Mouse (Mus musculus) lung, postnatal 0 days (tissue): ENCODE data around the gene Med10. TPM values are rescaled to one million over a fixed set of nuclear protein-coding genes. Genes with fewer than 3 reads are reported as not detected.

Source experiments
- ATAC-seq: fragments of 200-750 bp; cut with Nextera tagmentation; 2 replicates; pipeline ENCODE4 v1.8.0; 2017; ENCODE audit warnings: moderate library complexity
- DNase-seq: peaks from one replicate; pipeline ENCODE4 v3.0.0-alpha.2; 2016; ENCODE audit warnings: low spot score
- H3K27ac ChIP-seq: fragments of 300-500 bp; sonication (generic); 2 replicates; pipeline ENCODE4 v1.5.1; 2014; ENCODE audit warnings: antibody characterized with exemption, mild to moderate bottlenecking, low read length, mixed read lengths
- H3K27me3 ChIP-seq: fragments of 300-500 bp; sonication (generic); replicated peaks from 2 replicates; pipeline ENCODE4 v1.6.1; 2014; ENCODE audit warnings: low read length, mixed read lengths; ENCODE audit not compliant: insufficient read depth
- H3K36me3 ChIP-seq: fragments of 300-500 bp; sonication (generic); 2 replicates; pipeline ENCODE4 v1.6.1; 2014; ENCODE audit warnings: low read length, mixed read lengths; ENCODE audit not compliant: insufficient read depth
- H3K4me1 ChIP-seq: fragments of 300-500 bp; sonication (generic); 2 replicates; pipeline ENCODE4 v1.6.1; 2014; ENCODE audit warnings: antibody characterized with exemption, low read depth, low read length, mixed read lengths; ENCODE audit not compliant: insufficient read depth
- H3K4me2 ChIP-seq: fragments of 300-500 bp; sonication (generic); replicated peaks from 2 replicates; pipeline ENCODE4 v1.6.1; 2014; ENCODE audit warnings: low read depth, mild to moderate bottlenecking, low read length, moderate library complexity, mixed read lengths
- H3K4me3 ChIP-seq: fragments of 300-500 bp; sonication (generic); 2 replicates; pipeline ENCODE4 v1.5.1; 2014; ENCODE audit warnings: low read depth, low read length
- H3K9ac ChIP-seq: fragments of 300-500 bp; sonication (generic); replicated peaks from 2 replicates; pipeline ENCODE4 v1.6.1; 2014; ENCODE audit warnings: low read depth, mild to moderate bottlenecking
- H3K9me3 ChIP-seq: fragments of 300-500 bp; sonication (generic); 2 replicates; pipeline ENCODE4 v1.6.1; 2016; ENCODE audit warnings: low read length, mixed read lengths
- CTCF ChIP-seq: IDR thresholded peaks from 2 replicates; pipeline ENCODE4 v1.5.1; 2016; ENCODE audit warnings: antibody characterized with exemption, mild to moderate bottlenecking
- EP300 ChIP-seq: IDR thresholded peaks from 2 replicates; pipeline ENCODE4 v1.6.1; 2016; ENCODE audit warnings: antibody characterized with exemption, mild to moderate bottlenecking, control low read depth
- WGBS: fragments of 180-500 bp; shearing (Covaris S2); extraction: QIAGEN DNeasy Blood & Tissue Kit; methylation state at CpG from one replicate; pipeline ENCODE4 v1.1.7; 2014; 5-methylcytosine and 5-hydroxymethylcytosine counted together
- polyA plus RNA-seq: library from polyadenylated mRNA; unstranded; fragments of >200 nt; fragmentation: Nextera tagmentation; extraction: Ambion mirVana; gene quantifications from 2 replicates; pipeline ENCODE4 v1.2.1, GENCODE M21; 2015

Med10 gene
- polyA plus RNA-seq, 1 experiment from 2014 or later: 101 TPM

- Histone ChIP-seq H3K9me3 (no peaks in the 10 kb centered on the region), H3K27me3 (no peaks in the 10 kb centered on the region), H3K9ac (no peak overlapping the region), H3K4me3 (no peak overlapping the region), H3K27ac (no peak overlapping the region), H3K4me1 (no peaks in the 10 kb centered on the region), H3K36me3 (no peaks in the 10 kb centered on the region), H3K4me2 (no peak overlapping the region)
- ATAC-seq (no peak), DNase-seq (no peak)
- WGBS: 89% methylated on average over 1 of the region's 1 CpGs
- TF ChIP-seq EP300: no peak
- no peak for TF ChIP-seq CTCF
Measured at GRCm38 (mm10) chr13:69849579-69849978, 47.4 kb downstream of the Med10 start.

GRCm38 (mm10) chr13:69852313-69852712 lies 50.1 kb downstream of the Med10 start:
- Histone ChIP-seq H3K27ac (no peak overlapping the region), H3K9ac (no peak overlapping the region), H3K9me3 (no peaks in the 10 kb centered on the region), H3K4me1 (no peaks in the 10 kb centered on the region), H3K36me3 (no peaks in the 10 kb centered on the region), H3K27me3 (no peaks in the 10 kb centered on the region), H3K4me2 (no peak overlapping the region), H3K4me3 (no peak overlapping the region)
- ATAC-seq: no peak
- DNase-seq: no peak
- TF ChIP-seq CTCF (no peak), EP300 (no peak)
- 59% methylated on average over 5 of the region's 5 CpGs for WGBS

- Histone ChIP-seq H3K27me3 (no peaks in the 10 kb centered on the region), H3K9me3 (no peaks in the 10 kb centered on the region), H3K27ac (no peak overlapping the region), H3K4me3 (no peak overlapping the region), H3K9ac (no peak overlapping the region), H3K36me3 (no peaks in the 10 kb centered on the region), H3K4me2 (no peak overlapping the region), H3K4me1 (no peaks in the 10 kb centered on the region)
- WGBS: 65% methylated on average over 5 of the region's 5 CpGs
- no peak for ATAC-seq
- TF ChIP-seq CTCF (no peak), EP300 (no peak)
- DNase-seq: no peak
Measured at GRCm38 (mm10) chr13:69853425-69854043, 51.3 kb downstream of the Med10 start.

- Histone ChIP-seq H3K9me3 (no peaks in the 10 kb centered on the region), H3K9ac (no peak overlapping the region), H3K4me2 (no peak overlapping the region), H3K4me1 (no peaks in the 10 kb centered on the region), H3K27me3 (no peaks in the 10 kb centered on the region), H3K36me3 (no peaks in the 10 kb centered on the region), H3K27ac (no peak overlapping the region), H3K4me3 (no peak overlapping the region)
- TF ChIP-seq EP300 (no peak), CTCF (no peak)
- no peak for ATAC-seq
- 86% methylated on average over 1 of the region's 1 CpGs for WGBS
- DNase-seq: no peak
Measured at GRCm38 (mm10) chr13:69855941-69856340, 53.7 kb downstream of the Med10 start.

- ATAC-seq (no peak), DNase-seq (no peak)
- 92% methylated on average over 4 of the region's 4 CpGs for WGBS
- Histone ChIP-seq H3K9ac (no peak overlapping the region), H3K9me3 (no peaks in the 10 kb centered on the region), H3K36me3 (no peaks in the 10 kb centered on the region), H3K4me2 (no peak overlapping the region), H3K4me1 (no peaks in the 10 kb centered on the region), H3K4me3 (no peak overlapping the region), H3K27ac (no peak overlapping the region), H3K27me3 (no peaks in the 10 kb centered on the region)
- no peak for TF ChIP-seq CTCF
- TF ChIP-seq EP300: no peak
Measured at GRCm38 (mm10) chr13:69862276-69862675, 60.1 kb downstream of the Med10 start.

GRCm38 (mm10) chr13:69864911-69865310 lies 62.7 kb downstream of the Med10 start:
- Histone ChIP-seq H3K27ac (no peak overlapping the region), H3K4me3 (no peak overlapping the region), H3K4me1 (no peaks in the 10 kb centered on the region), H3K27me3 (no peaks in the 10 kb centered on the region), H3K36me3 (no peaks in the 10 kb centered on the region), H3K9ac (no peak overlapping the region), H3K9me3 (no peaks in the 10 kb centered on the region), H3K4me2 (no peak overlapping the region)
- WGBS: 69% methylated on average over 8 of the region's 8 CpGs
- ATAC-seq (no peak), DNase-seq (no peak)
- TF ChIP-seq CTCF (no peak), EP300 (no peak)

Other genes with a start within 250 kb of the Med10 start
- gene Srd5a1, start 191.0 kb upstream of the Med10 start, polyA plus RNA-seq: 5.0 and 7.4 TPM in 2 replicates
- 0.12 and 0.14 TPM in 2 replicates for gene Ube2ql1, start 62.5 kb upstream of the Med10 start, polyA plus RNA-seq